Mouse (Mus musculus) C2C12 (cell line): Measurements from ENCODE around the gene Uts2b. TPM values are rescaled to one million over a fixed set of nuclear protein-coding genes. Genes with fewer than 3 reads are reported as not detected.
"Not testable (repeated sequence)": the region's sequence is repeated elsewhere in the genome, so short reads cannot be mapped to it uniquely, and the experiment has no call there.

ENCODE experiments used
- H3K27me3 ChIP-seq: one replicate; pipeline ENCODE4 v1.6.1; 2011; ENCODE audit not compliant: control insufficient read depth, insufficient read depth, insufficient read length
- H3K36me3 ChIP-seq: one replicate; pipeline ENCODE4 v1.6.1; 2011; ENCODE audit not compliant: control insufficient read depth, insufficient read depth
- H3K4me3 ChIP-seq: one replicate; pipeline ENCODE4 v1.5.1; 2011; ENCODE audit warnings: mild to moderate bottlenecking, control low read depth; ENCODE audit not compliant: poor library complexity, insufficient read depth, severe bottlenecking
- H3K79me2 ChIP-seq: one replicate; pipeline ENCODE4 v1.6.1; 2011; ENCODE audit not compliant: control insufficient read depth, insufficient read depth
- H3K79me3 ChIP-seq: one replicate; pipeline ENCODE4 v1.6.1; 2011; ENCODE audit warnings: low read depth, control low read depth
- H3ac ChIP-seq: one replicate; pipeline ENCODE3; 2011; ENCODE audit warnings: low read depth; ENCODE audit not compliant: control insufficient read depth, insufficient read length
- CEBPB ChIP-seq: IDR thresholded peaks from one replicate; pipeline ENCODE4 v1.6.1; 2011; ENCODE audit warnings: low read depth, mild to moderate bottlenecking, control low read depth, moderate library complexity
- CTCF ChIP-seq: IDR thresholded peaks from one replicate; pipeline ENCODE4 v1.5.1; 2011; ENCODE audit not compliant: control insufficient read depth, insufficient read depth, insufficient read length
- FOSL1 ChIP-seq: IDR thresholded peaks from one replicate; pipeline ENCODE4 v1.8.0; 2011; ENCODE audit warnings: mild to moderate bottlenecking, low read length; ENCODE audit not compliant: poor library complexity, insufficient read depth, severe bottlenecking
- MAX ChIP-seq: IDR thresholded peaks from one replicate; pipeline ENCODE4 v1.6.1; 2011; ENCODE audit warnings: mild to moderate bottlenecking, control low read depth
- MYOD1 ChIP-seq: IDR thresholded peaks from one replicate; pipeline ENCODE4 v1.6.1; 2011; ENCODE audit warnings: low read depth; ENCODE audit not compliant: control insufficient read depth, insufficient read length
- MYOG ChIP-seq: IDR thresholded peaks from one replicate; pipeline ENCODE4 v1.6.1; 2011; ENCODE audit not compliant: control insufficient read depth, insufficient read length; ENCODE audit errors: extremely low read depth
- USF1 ChIP-seq: IDR thresholded peaks from one replicate; pipeline ENCODE4 v1.6.1; 2011; ENCODE audit warnings: low read depth, mild to moderate bottlenecking, control low read depth, moderate library complexity
- polyA plus RNA-seq: library from polyadenylated mRNA; unstranded; fragments of >200 nt; fragmentation: generic; extraction: Trizol; gene quantifications from one replicate; pipeline ENCODE4 v1.2.1, GENCODE M21; 2012; ENCODE audit warnings: missing spikeins

Uts2b gene
- polyA plus RNA-seq, 1 experiment: not detected

GRCm38 (mm10) chr16:27326463-27326862, 43.6 kb downstream of the Uts2b start:
- no peaks in the 10 kb centered on the region for H3K27me3 ChIP-seq
- no peaks in the 10 kb centered on the region for H3K79me3 ChIP-seq
- H3ac ChIP-seq: no peak overlapping the region
- H3K36me3 ChIP-seq: no peaks in the 10 kb centered on the region
- no peaks in the 10 kb centered on the region for H3K79me2 ChIP-seq
- TF ChIP-seq USF1: no peak
- TF ChIP-seq FOSL1: no peak
- no peak overlapping the region for H3K4me3 ChIP-seq

DNA sequence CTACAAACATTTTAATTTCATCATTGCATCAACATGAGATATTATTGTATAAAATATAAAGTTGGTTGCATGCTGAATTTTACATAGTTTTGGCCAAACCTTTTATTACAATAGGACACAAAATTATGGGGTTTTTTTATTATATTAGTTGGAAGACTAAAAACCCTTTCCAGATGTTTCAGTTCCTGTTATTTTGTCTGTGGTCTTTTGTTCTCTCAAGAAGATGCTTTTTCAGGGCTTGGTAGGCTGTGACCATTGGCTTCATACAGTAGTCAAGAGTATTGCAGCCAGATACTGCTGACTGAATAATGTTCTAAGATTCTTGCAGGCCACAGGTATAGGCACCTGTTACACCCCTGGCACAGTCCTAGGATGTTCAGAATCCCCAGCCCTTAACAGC, 48.0 kb downstream of the Uts2b start:
- Histone ChIP-seq H3K27me3 (no peaks in the 10 kb centered on the region), H3K79me3 (no peaks in the 10 kb centered on the region), H3K79me2 (no peaks in the 10 kb centered on the region), H3K4me3 (no peak overlapping the region), H3K36me3 (no peaks in the 10 kb centered on the region), H3ac (no peak overlapping the region)
- TF ChIP-seq USF1 (no peak), MYOD1 (no peak), MYOG (no peak), MAX (no peak), FOSL1 (no peak), CTCF (no peak), CEBPB (no peak)

- Histone ChIP-seq H3K36me3 (no peaks in the 10 kb centered on the region), H3ac (no peak overlapping the region)
- TF ChIP-seq MYOG: no peak
Observed at GRCm38 (mm10) chr16:27319099-27319498, 50.9 kb downstream of the Uts2b start.

GRCm38 (mm10) chr16:27307189-27307588, 62.9 kb downstream of the Uts2b start, which contains the start of gene Ostn:
Gene Ostn, plus strand, starts transcription at chr16:27307489.
- not testable (repeated sequence) for H3K79me2 ChIP-seq, H3K4me3 ChIP-seq, H3ac ChIP-seq, H3K27me3 ChIP-seq, H3K36me3 ChIP-seq, H3K79me3 ChIP-seq

More at GRCm38 (mm10) chr16:27319099-27319498, 50.9 kb downstream of the Uts2b start:
- Histone ChIP-seq H3K4me3 (no peak overlapping the region), H3K27me3 (no peaks in the 10 kb centered on the region), H3K79me2 (no peaks in the 10 kb centered on the region), H3K79me3 (no peaks in the 10 kb centered on the region)

Other genes with a start within 250 kb of the Uts2b start
- gene Ostn, start 62.8 kb downstream of the Uts2b start, polyA plus RNA-seq: not detected
- 9.9 TPM for gene Ccdc50, start 18.6 kb upstream of the Uts2b start, polyA plus RNA-seq